Mouse (Mus musculus): ENCODE measurements around the gene Itpkb. TPM values are rescaled to one million over a fixed set of nuclear protein-coding genes. Genes with fewer than 3 reads are reported as not detected.

Gene Itpkb
- polyA plus RNA-seq, 1 experiment from 2014 or later, result 2.3 TPM

GRCm38 (mm10) chr1:180468004-180468403, 137.7 kb downstream of the Itpkb start:
- ATAC-seq, result no peak
- H3K9ac ChIP-seq, result no peak overlapping the region
- no peak overlapping the region for H3K4me2 ChIP-seq
- 94% methylated on average over 4 of the region's 4 CpGs for WGBS
- H3K4me1 ChIP-seq, result no peaks in the 10 kb centered on the region
- no peak overlapping the region for H3K27ac ChIP-seq
- H3K9me3 ChIP-seq (replicated peaks), result no peaks in the 10 kb centered on the region; the same call in 1 of the 2 replicates
- H3K36me3 ChIP-seq (ENCODE audit: poor library complexity, severe bottlenecking), result no peaks in the 10 kb centered on the region
- no peak overlapping the region for H3K4me3 ChIP-seq
- no peaks in the 10 kb centered on the region for H3K27me3 ChIP-seq

- Histone ChIP-seq H3K4me1 (0 out of 2 replicates have a peak, but pooled peaks cover 2% of the 10 kb centered on the region), H3K9me3 (replicated peaks) (no peaks in the 10 kb centered on the region), H3K9ac (no peak overlapping the region), H3K27ac (no peak overlapping the region), H3K27me3 (no peaks in the 10 kb centered on the region), H3K4me3 (no peak overlapping the region), H3K4me2 (no peak overlapping the region), H3K36me3 (ENCODE audit: poor library complexity, severe bottlenecking) (no peaks in the 10 kb centered on the region)
- ATAC-seq, result no peak
These were observed 143.3 kb downstream of the Itpkb start for GRCm38 (mm10) chr1:180473566-180473965.

Other genes with a start within 250 kb of the Itpkb start
- gene Coq8a, start 130.9 kb upstream of the Itpkb start, polyA plus RNA-seq (2015; fragmentation: Nextera tagmentation; extraction: Ambion mirVana), result 1.5 and 1.6 TPM in 2 replicates
- 7.3 and 9.7 TPM in 2 replicates for gene Psen2, start 67.0 kb upstream of the Itpkb start, polyA plus RNA-seq (2015; fragmentation: Nextera tagmentation; extraction: Ambion mirVana)
- gene Stum, start 153.0 kb downstream of the Itpkb start, polyA plus RNA-seq (2015; fragmentation: Nextera tagmentation; extraction: Ambion mirVana), result 0.67 and 1.4 TPM in 2 replicates
- 180 and 199 TPM in 2 replicates for gene Parp1, start 238.4 kb downstream of the Itpkb start, polyA plus RNA-seq (2015; fragmentation: Nextera tagmentation; extraction: Ambion mirVana)

Measured in forebrain, embryonic 13.5 days (tissue).